Mouse (Mus musculus): ENCODE measurements around the gene Rcn2. TPM values are rescaled to one million over a fixed set of nuclear protein-coding genes. Genes with fewer than 3 reads are reported as not detected.
"Not testable (repeated sequence)": the region's sequence is repeated elsewhere in the genome, so short reads cannot be mapped to it uniquely, and the experiment has no call there.

Rcn2 gene
- polyA plus RNA-seq (2015; fragmentation: Nextera tagmentation; extraction: Ambion mirVana): 233 and 243 TPM in 2 replicates

DNA sequence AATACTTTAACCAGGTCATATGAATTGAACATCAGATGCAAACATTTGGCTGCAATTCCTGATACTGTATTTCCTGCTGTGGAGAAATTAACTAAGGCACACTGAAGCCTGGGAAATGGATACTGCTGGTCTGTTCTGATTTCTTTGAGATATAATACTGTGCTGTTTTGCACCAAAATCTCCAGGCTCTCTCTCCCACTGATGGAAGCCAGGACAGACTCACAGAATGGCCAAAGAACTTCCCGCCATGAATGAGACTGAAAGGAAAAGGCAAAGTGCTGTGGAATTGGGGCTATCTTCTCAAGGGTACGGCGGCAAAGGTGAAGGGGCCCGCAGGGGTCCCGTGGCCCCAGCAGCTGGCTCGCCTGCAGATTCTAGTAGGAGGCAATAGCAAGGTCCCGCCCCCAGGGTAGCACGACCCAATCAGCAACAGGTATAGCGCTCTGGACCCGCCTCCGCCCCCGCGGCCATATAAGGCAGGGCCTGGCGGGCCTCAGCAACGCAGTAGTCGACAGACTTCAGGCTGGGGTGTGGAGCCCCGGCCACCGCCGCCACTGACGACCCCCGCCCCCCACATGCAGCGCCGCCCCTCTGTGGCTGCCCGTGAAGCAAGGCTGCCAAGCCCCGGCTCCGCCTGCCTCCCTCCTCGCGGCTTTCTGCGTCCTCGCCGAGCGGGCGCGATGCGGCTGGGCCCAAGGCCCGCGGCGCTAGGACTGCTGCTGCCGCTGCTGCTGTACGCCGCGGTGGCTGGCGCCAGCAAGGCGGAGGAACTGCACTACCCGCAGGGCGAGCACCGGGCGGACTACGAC lies at the start of gene Rcn2:
Gene Rcn2 (plus strand): TSS at position 474 of the 809 bp plus-strand sequence.
- H3K9me3 ChIP-seq (replicated peaks): no peaks in the 10 kb centered on the region
- no peaks in the 10 kb centered on the region for H3K27me3 ChIP-seq (replicated peaks)
- ATAC-seq (ENCODE audit: low FRiP score): peak; percentile 100
- H3K4me1 ChIP-seq: peaks cover 25% of the 10 kb centered on the region
- H3K9ac ChIP-seq (replicated peaks): peak within 1 kb of the TSS; percentile 94
- under 1% methylated on average over 46 of the region's 49 CpGs for WGBS
- H3K4me3 ChIP-seq (replicated peaks): peak within 1 kb of the TSS; percentile 83
- H3K36me3 ChIP-seq: peaks cover 12% of the 10 kb centered on the region
- H3K27ac ChIP-seq (replicated peaks): peak within 1 kb of the TSS; percentile 96
- H3K4me2 ChIP-seq: peak within 1 kb of the TSS; percentile 64

- H3K4me1 ChIP-seq; ATAC-seq (ENCODE audit: low FRiP score): not testable (repeated sequence)
- 57% methylated on average over 1 of the region's 2 CpGs for WGBS
Observed at GRCm38 (mm10) chr9:56004679-56005078, 37.0 kb upstream of the Rcn2 start.

DNA sequence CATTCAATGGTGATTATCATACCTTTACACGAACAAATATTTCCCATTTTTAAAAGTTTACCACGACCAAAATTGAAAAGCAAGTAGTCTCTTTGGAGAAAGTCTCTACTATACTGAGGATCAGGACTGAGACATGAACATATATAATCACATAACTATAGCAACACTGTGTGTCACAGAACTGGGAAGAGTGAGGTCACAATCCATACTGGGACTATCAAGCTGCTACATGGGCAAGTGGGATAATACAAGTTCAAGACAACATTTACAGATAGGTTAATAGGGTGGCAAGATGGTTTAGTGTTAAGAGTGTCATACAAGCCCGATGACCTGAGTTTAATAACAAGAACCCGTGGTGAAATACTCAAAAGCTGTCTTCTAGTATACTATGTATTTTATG lies 31.2 kb upstream of the Rcn2 start, which contains the start of gene 4930563M21Rik:
Gene 4930563M21Rik (minus strand): TSS at position 101 of the 400 bp plus-strand sequence.
- H3K9ac ChIP-seq (replicated peaks): no peak within 1 kb of the TSS

More at GRCm38 (mm10) chr9:56004679-56005078, 37.0 kb upstream of the Rcn2 start:
- not testable (repeated sequence) for H3K9me3 ChIP-seq (replicated peaks); H3K4me3 ChIP-seq (replicated peaks); H3K27me3 ChIP-seq (replicated peaks); H3K4me2 ChIP-seq; H3K27ac ChIP-seq (replicated peaks); H3K36me3 ChIP-seq; H3K9ac ChIP-seq (replicated peaks)

GRCm38 (mm10) chr9:56024772-56025171 lies 16.9 kb upstream of the Rcn2 start:
- Histone ChIP-seq H3K9ac (replicated peaks) (no peak overlapping the region), H3K4me2 (no peak overlapping the region), H3K9me3 (replicated peaks) (no peaks in the 10 kb centered on the region), H3K36me3 (no peaks in the 10 kb centered on the region), H3K4me1 (no peaks in the 10 kb centered on the region), H3K4me3 (replicated peaks) (no peak overlapping the region), H3K27ac (replicated peaks) (no peak overlapping the region), H3K27me3 (replicated peaks) (no peaks in the 10 kb centered on the region)
- 61% methylated on average over 2 of the region's 2 CpGs for WGBS
- ATAC-seq (ENCODE audit: low FRiP score): no peak

More for the DNA sequence above, 31.2 kb upstream of the Rcn2 start, which contains the start of gene 4930563M21Rik:
- 79% methylated on average over 4 of the region's 4 CpGs for WGBS
- no peaks in the 10 kb centered on the region for H3K36me3 ChIP-seq
- H3K27me3 ChIP-seq (replicated peaks): no peaks in the 10 kb centered on the region
- H3K4me3 ChIP-seq (replicated peaks): no peak within 1 kb of the TSS
- H3K27ac ChIP-seq (replicated peaks): no peak within 1 kb of the TSS
- no peak within 1 kb of the TSS for H3K4me2 ChIP-seq
- ATAC-seq (ENCODE audit: low FRiP score): no peak
- no peaks in the 10 kb centered on the region for H3K9me3 ChIP-seq (replicated peaks)
- H3K4me1 ChIP-seq: no peaks in the 10 kb centered on the region

DNA sequence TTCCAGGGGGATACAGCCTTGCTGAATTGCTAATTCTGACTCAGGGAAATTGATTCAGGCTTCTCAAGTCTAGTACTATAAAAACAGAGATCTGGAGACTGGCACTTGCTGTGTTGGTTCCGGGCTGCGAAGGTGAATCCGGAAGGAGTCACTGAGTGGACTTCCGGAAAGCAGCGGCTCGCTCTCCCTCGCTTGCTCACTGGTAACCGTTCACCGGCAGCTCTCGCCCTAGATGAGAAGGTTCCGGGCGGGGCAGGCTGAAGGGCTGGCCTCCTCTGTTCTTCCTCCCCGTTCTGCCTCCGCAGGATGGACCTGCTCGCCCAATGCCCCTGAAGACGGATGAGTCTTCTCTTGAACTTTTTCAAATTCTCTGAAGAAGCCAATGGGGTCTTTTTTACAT lies 14.4 kb upstream of the Rcn2 start:
- Histone ChIP-seq H3K4me3 (replicated peaks) (no peak overlapping the region), H3K9ac (replicated peaks) (no peak overlapping the region), H3K27me3 (replicated peaks) (no peaks in the 10 kb centered on the region), H3K27ac (replicated peaks) (no peak overlapping the region), H3K36me3 (no peaks in the 10 kb centered on the region), H3K4me2 (no peak overlapping the region), H3K9me3 (replicated peaks) (no peaks in the 10 kb centered on the region), H3K4me1 (no peaks in the 10 kb centered on the region)
- ATAC-seq (ENCODE audit: low FRiP score): no peak
- 88% methylated on average over 16 of the region's 16 CpGs for WGBS

GRCm38 (mm10) chr9:56032219-56032618 lies 9.4 kb upstream of the Rcn2 start:
- Histone ChIP-seq H3K4me3 (replicated peaks) (no peak overlapping the region), H3K36me3 (no peaks in the 10 kb centered on the region), H3K27ac (replicated peaks) (no peak overlapping the region), H3K27me3 (replicated peaks) (no peaks in the 10 kb centered on the region), H3K9ac (replicated peaks) (no peak overlapping the region), H3K4me2 (no peak overlapping the region), H3K9me3 (replicated peaks) (no peaks in the 10 kb centered on the region), H3K4me1 (no peaks in the 10 kb centered on the region)
- WGBS: 79% methylated on average over 3 of the region's 3 CpGs
- ATAC-seq (ENCODE audit: low FRiP score): no peak

- Histone ChIP-seq H3K9me3 (replicated peaks) (no peaks in the 10 kb centered on the region), H3K4me1 (peaks cover 25% of the 10 kb centered on the region), H3K4me2 (peak overlapping the region; percentile 64), H3K27ac (replicated peaks) (peak overlapping the region; percentile 96), H3K36me3 (peaks cover 12% of the 10 kb centered on the region), H3K27me3 (replicated peaks) (no peaks in the 10 kb centered on the region), H3K4me3 (replicated peaks) (peak overlapping the region; percentile 83), H3K9ac (replicated peaks) (peak overlapping the region; percentile 94)
- ATAC-seq (ENCODE audit: low FRiP score): peak; percentile 88
- WGBS: under 1% methylated on average over 16 of the region's 16 CpGs
Observed at GRCm38 (mm10) chr9:56042181-56042621, 556 bp downstream of the Rcn2 start.

DNA sequence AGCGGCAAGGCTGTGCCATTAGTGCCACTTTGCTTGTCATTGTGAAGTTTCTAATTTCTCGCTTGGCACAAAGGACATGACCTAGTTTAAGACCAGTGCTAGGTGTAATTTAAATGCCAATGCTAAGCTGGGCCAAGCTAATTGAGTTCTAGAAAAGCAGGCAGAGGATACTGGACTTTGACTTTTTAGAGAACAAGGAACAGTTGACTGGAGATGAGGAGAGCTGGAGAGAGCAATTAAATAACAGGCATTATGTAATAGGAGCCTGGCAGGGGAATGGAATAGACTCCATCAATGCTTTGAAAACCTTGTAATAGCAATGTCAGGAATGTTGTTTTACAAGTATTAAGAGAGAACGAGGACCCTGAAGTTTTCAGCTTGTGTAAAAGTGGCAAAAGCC lies 12.2 kb downstream of the Rcn2 start:
- Histone ChIP-seq H3K27ac (replicated peaks) (no peak overlapping the region), H3K4me3 (replicated peaks) (no peak overlapping the region), H3K9ac (replicated peaks) (no peak overlapping the region), H3K4me1 (0 out of 2 replicates have a peak, but pooled peaks cover 5% of the 10 kb centered on the region), H3K36me3 (peaks cover 44% of the 10 kb centered on the region), H3K9me3 (replicated peaks) (no peaks in the 10 kb centered on the region), H3K4me2 (no peak overlapping the region), H3K27me3 (replicated peaks) (no peaks in the 10 kb centered on the region)
- 46% methylated on average over 3 of the region's 3 CpGs for WGBS
- ATAC-seq (ENCODE audit: low FRiP score): no peak

DNA sequence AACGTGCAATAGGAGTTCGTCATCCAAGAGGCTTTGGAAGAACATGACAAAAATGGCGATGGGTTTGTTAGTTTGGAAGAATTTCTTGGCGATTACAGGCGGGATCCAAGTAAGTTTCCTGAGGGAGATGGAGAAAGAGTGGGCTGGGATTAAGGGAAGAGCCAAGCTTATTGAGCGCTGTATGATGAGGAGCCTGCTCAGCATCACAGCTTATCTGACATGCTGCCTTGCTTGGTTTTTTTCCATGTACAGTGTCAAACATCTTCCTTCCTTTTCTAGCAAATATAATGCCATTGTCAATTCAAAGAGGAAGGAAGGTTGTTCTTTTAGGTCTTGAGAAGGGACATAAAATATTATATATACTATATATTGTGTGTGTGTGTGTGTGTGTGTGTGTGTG lies 14.5 kb downstream of the Rcn2 start:
- Histone ChIP-seq H3K4me2 (no peak overlapping the region), H3K27ac (replicated peaks) (no peak overlapping the region), H3K9me3 (replicated peaks) (no peaks in the 10 kb centered on the region), H3K36me3 (peaks cover 62% of the 10 kb centered on the region), H3K27me3 (replicated peaks) (no peaks in the 10 kb centered on the region), H3K9ac (replicated peaks) (no peak overlapping the region), H3K4me1 (0 out of 2 replicates have a peak, but pooled peaks cover 3% of the 10 kb centered on the region), H3K4me3 (replicated peaks) (no peak overlapping the region)
- ATAC-seq (ENCODE audit: low FRiP score): no peak
- WGBS: 96% methylated on average over 6 of the region's 6 CpGs

GRCm38 (mm10) chr9:56062336-56062735 lies 20.7 kb downstream of the Rcn2 start:
- ATAC-seq (ENCODE audit: low FRiP score): no peak

GRCm38 (mm10) chr9:56065011-56065410 lies 23.4 kb downstream of the Rcn2 start:
- 79% methylated on average over 3 of the region's 3 CpGs for WGBS
- Histone ChIP-seq H3K9ac (replicated peaks) (no peak overlapping the region), H3K27ac (replicated peaks) (no peak overlapping the region), H3K4me2 (no peak overlapping the region), H3K4me3 (replicated peaks) (no peak overlapping the region), H3K36me3 (peaks cover 61% of the 10 kb centered on the region), H3K9me3 (replicated peaks) (no peaks in the 10 kb centered on the region), H3K4me1 (no peaks in the 10 kb centered on the region), H3K27me3 (replicated peaks) (no peaks in the 10 kb centered on the region)
- no peak for ATAC-seq (ENCODE audit: low FRiP score)

More at GRCm38 (mm10) chr9:56062336-56062735, 20.7 kb downstream of the Rcn2 start:
- Histone ChIP-seq H3K27me3 (replicated peaks) (no peaks in the 10 kb centered on the region), H3K4me3 (replicated peaks) (no peak overlapping the region), H3K4me1 (no peaks in the 10 kb centered on the region), H3K9me3 (replicated peaks) (no peaks in the 10 kb centered on the region), H3K27ac (replicated peaks) (no peak overlapping the region), H3K4me2 (no peak overlapping the region), H3K36me3 (peaks cover 67% of the 10 kb centered on the region), H3K9ac (replicated peaks) (no peak overlapping the region)
- WGBS: 93% methylated on average over 5 of the region's 5 CpGs

GRCm38 (mm10) chr9:56067964-56068363 lies 26.3 kb downstream of the Rcn2 start:
- Histone ChIP-seq H3K9ac (replicated peaks) (no peak overlapping the region), H3K4me3 (replicated peaks) (no peak overlapping the region), H3K4me1 (no peaks in the 10 kb centered on the region), H3K4me2 (no peak overlapping the region), H3K27ac (replicated peaks) (no peak overlapping the region), H3K9me3 (replicated peaks) (no peaks in the 10 kb centered on the region), H3K36me3 (peaks cover 38% of the 10 kb centered on the region; the same call in 1 of the 2 replicates), H3K27me3 (replicated peaks) (no peaks in the 10 kb centered on the region)
- WGBS: 89% methylated on average over 4 of the region's 4 CpGs
- no peak for ATAC-seq (ENCODE audit: low FRiP score)

All from neural tube, embryonic 15.5 days (tissue).